Mouse (Mus musculus) thymus, adult 18-20 months (tissue): Measurements from ENCODE around the gene Cul9.
A peak's percentile ranks its signal among the peaks of the same experiment; 100 is the strongest.
"Not testable (repeated sequence)": the region's sequence is repeated elsewhere in the genome, so short reads cannot be mapped to it uniquely, and the experiment has no call there.

Experiments used
- DNase-seq, 2 experiments: peaks; one replicate each; pipeline ENCODE4 v3.0.0; 2022; ENCODE audit warnings: mixed read lengths in 2 of 2

Cul9 gene

GRCm38 (mm10) chr17:46545813-46546564 lies at the start of gene Cul9:
Gene Cul9 (minus strand): TSS chr17:46546388.
- DNase-seq: peak; percentile 24 to 27

- no peak for DNase-seq
Measured at GRCm38 (mm10) chr17:46595336-46595735, 49.1 kb upstream of the Cul9 start.

GRCm38 (mm10) chr17:46594606-46595005 lies 48.4 kb upstream of the Cul9 start:
- no peak for DNase-seq

- no peak for DNase-seq
Measured at GRCm38 (mm10) chr17:46593124-46593523, 46.9 kb upstream of the Cul9 start.

- DNase-seq: no peak
Measured at GRCm38 (mm10) chr17:46591406-46591805, 45.2 kb upstream of the Cul9 start.

GRCm38 (mm10) chr17:46590439-46590838 lies 44.3 kb upstream of the Cul9 start:
- no peak for DNase-seq

GRCm38 (mm10) chr17:46589635-46590314 lies 43.6 kb upstream of the Cul9 start:
- DNase-seq: no peak

- no peak for DNase-seq
Measured at GRCm38 (mm10) chr17:46588913-46589312, 42.7 kb upstream of the Cul9 start.

GRCm38 (mm10) chr17:46588173-46588572 lies 42.0 kb upstream of the Cul9 start:
- DNase-seq: no peak

- no peak for DNase-seq
Measured at GRCm38 (mm10) chr17:46586327-46586726, 40.1 kb upstream of the Cul9 start.

- DNase-seq: no peak
Measured at GRCm38 (mm10) chr17:46578650-46579049, 32.5 kb upstream of the Cul9 start.

- DNase-seq: no peak
Measured at GRCm38 (mm10) chr17:46576070-46576469, 29.9 kb upstream of the Cul9 start.

GRCm38 (mm10) chr17:46574535-46574934 lies 28.3 kb upstream of the Cul9 start:
- no peak for DNase-seq

GRCm38 (mm10) chr17:46571005-46571404 lies 24.8 kb upstream of the Cul9 start:
- DNase-seq: no peak

- DNase-seq: no peak
Measured at GRCm38 (mm10) chr17:46559146-46559545, 13.0 kb upstream of the Cul9 start.

GRCm38 (mm10) chr17:46558151-46558550 lies 12.0 kb upstream of the Cul9 start:
- no peak for DNase-seq

- not testable (repeated sequence) for DNase-seq
Measured at GRCm38 (mm10) chr17:46557321-46557720, 11.1 kb upstream of the Cul9 start.

- DNase-seq: peak; percentile 30 to 65
Measured at GRCm38 (mm10) chr17:46556584-46556945, 10.4 kb upstream of the Cul9 start.

GRCm38 (mm10) chr17:46555673-46556583 lies 9.7 kb upstream of the Cul9 start, which contains the start of gene Srf:
Gene Srf (minus strand): TSS chr17:46556175.
- DNase-seq: peak; percentile 96 to 98

GRCm38 (mm10) chr17:46554977-46555672 lies 8.9 kb upstream of the Cul9 start:
- peak; percentile 36 to 50 for DNase-seq

GRCm38 (mm10) chr17:46554646-46554976 lies 8.4 kb upstream of the Cul9 start:
- no peak for DNase-seq

- DNase-seq: no peak
Measured at GRCm38 (mm10) chr17:46553926-46554325, 7.7 kb upstream of the Cul9 start.

- no peak for DNase-seq
Measured at GRCm38 (mm10) chr17:46553469-46553868, 7.3 kb upstream of the Cul9 start.
